8 mouse cellular contexts compared by ENCODE assay signal in genomic region chr11:103133456-103134185, GRCm38 (mm10). TPM values are rescaled to one million over a fixed set of nuclear protein-coding genes. Genes with fewer than 3 reads are reported as not detected.
DNase-seq lines count a peak whose midpoint lies in the region; ATAC-seq lines count a peak whose summit lies in the region.

No protein-coding gene starts in this region.

- peak; percentile 14; the same call in 1 of the 2 replicates for ATAC-seq in kidney, embryonic 16.5 days (ENCODE audit: low FRiP score, low TSS enrichment)
- peak; percentile 17; the same call in 1 of the 2 replicates for ATAC-seq in forebrain, embryonic 13.5 days
- 0 out of 2 replicates have a peak, but pooled peaks have one; percentile 2 for ATAC-seq in liver, embryonic 15.5 days (ENCODE audit: insufficient read depth)
- no peak for ATAC-seq in inflammation-experienced regulatory T-cells, adult 6 months

- WGBS in kidney, embryonic 16.5 days, result 54% methylated on average over 6 of the region's 6 CpGs
- WGBS in forebrain, embryonic 13.5 days, result 53% methylated on average over 6 of the region's 6 CpGs
- WGBS in liver, embryonic 15.5 days (ENCODE audit: insufficient replicate concordance), result 42% methylated on average over 6 of the region's 6 CpGs

- H3K27ac ChIP-seq in kidney, embryonic 16.5 days (ENCODE audit: low read length), result peak overlapping the region; percentile 81
- peak overlapping the region; percentile 65 for H3K27ac ChIP-seq in forebrain, embryonic 13.5 days
- H3K27ac ChIP-seq in liver, embryonic 15.5 days (replicated peaks), result peak overlapping the region; percentile 96

- peaks cover 24% of the 10 kb centered on the region for H3K4me1 ChIP-seq in kidney, embryonic 16.5 days (ENCODE audit: insufficient read depth, low read length)
- H3K4me1 ChIP-seq in forebrain, embryonic 13.5 days, result peaks cover 37% of the 10 kb centered on the region
- H3K4me1 ChIP-seq in liver, embryonic 15.5 days (replicated peaks), result peaks cover 61% of the 10 kb centered on the region

- H3K4me3 ChIP-seq in kidney, embryonic 16.5 days (ENCODE audit: low read length), result peak overlapping the region; percentile 88
- H3K4me3 ChIP-seq in forebrain, embryonic 13.5 days, result peak overlapping the region; percentile 28
- H3K4me3 ChIP-seq in liver, embryonic 15.5 days (replicated peaks), result peak overlapping the region; percentile 97

- H3K9me3 ChIP-seq in kidney, embryonic 16.5 days (ENCODE audit: low read length), result no peaks in the 10 kb centered on the region
- no peaks in the 10 kb centered on the region for H3K9me3 ChIP-seq in forebrain, embryonic 13.5 days (replicated peaks)
- H3K9me3 ChIP-seq in liver, embryonic 15.5 days (replicated peaks), result no peaks in the 10 kb centered on the region

- peaks cover 5% of the 10 kb centered on the region; the same call in 1 of the 2 replicates for H3K36me3 ChIP-seq in kidney, embryonic 16.5 days (ENCODE audit: insufficient read depth, low read length)
- peaks cover 7% of the 10 kb centered on the region for H3K36me3 ChIP-seq in forebrain, embryonic 13.5 days (ENCODE audit: poor library complexity, severe bottlenecking)
- H3K36me3 ChIP-seq in liver, embryonic 15.5 days (replicated peaks), result peaks cover 8% of the 10 kb centered on the region

- H3K27me3 ChIP-seq in kidney, embryonic 16.5 days (ENCODE audit: insufficient read depth, low read length), result no peaks in the 10 kb centered on the region
- H3K27me3 ChIP-seq in forebrain, embryonic 13.5 days, result no peaks in the 10 kb centered on the region
- no peaks in the 10 kb centered on the region for H3K27me3 ChIP-seq in liver, embryonic 15.5 days

- DNase-seq in kidney, adult 11 months, result no peak
- peak; percentile 24 for DNase-seq in MN1 (ENCODE audit: low spot score)
- DNase-seq in frontal cortex, postnatal 10 days (ENCODE audit: low spot score in 2 of 2), result no peak
- DNase-seq in kidney, adult 8-10 months, result no peak

- H3K4me2 ChIP-seq in kidney, embryonic 16.5 days (replicated peaks; ENCODE audit: low read depth, low read length), result peak overlapping the region; percentile 54
- H3K4me2 ChIP-seq in forebrain, embryonic 13.5 days, result peak overlapping the region; percentile 56
- H3K4me2 ChIP-seq in liver, embryonic 15.5 days, result peak overlapping the region; percentile 78

- peak overlapping the region; percentile 65 for H3K9ac ChIP-seq in kidney, embryonic 16.5 days (replicated peaks; ENCODE audit: low read length)
- peak overlapping the region; percentile 49 for H3K9ac ChIP-seq in forebrain, embryonic 13.5 days
- H3K9ac ChIP-seq in liver, embryonic 15.5 days, result peak overlapping the region; percentile 71

RNA-seq across cellular contexts. Expression of gene Hexim2, which starts 1.4 kb away (rescaled TPM):
- 11.3 and 11.8 TPM in 2 replicates for polyA plus RNA-seq in kidney, embryonic 16.5 days (2015; fragmentation: Nextera tagmentation; extraction: Ambion mirVana)
- 13.4 and 13.9 TPM in 2 replicates for polyA plus RNA-seq in forebrain, embryonic 13.5 days (2015; fragmentation: Nextera tagmentation; extraction: Ambion mirVana)
- polyA plus RNA-seq in liver, embryonic 15.5 days (2015; fragmentation: Nextera tagmentation; extraction: Ambion mirVana), result 4.2 and 4.7 TPM in 2 replicates
- polyA plus RNA-seq in inflammation-experienced regulatory T-cells, adult 6 months (2017; shearing (Covaris generic)), result 1 to 10 TPM in 2 of 3 experiments, under 1 TPM in 1; 0.44 to 2.1 (median 2.0) TPM

RNA-seq across cellular contexts. Expression of gene Hexim1, which starts 17.6 kb away (rescaled TPM):
- polyA plus RNA-seq in kidney, embryonic 16.5 days (2015; fragmentation: Nextera tagmentation; extraction: Ambion mirVana), result 5.5 and 6.6 TPM in 2 replicates
- 3.3 and 4.1 TPM in 2 replicates for polyA plus RNA-seq in forebrain, embryonic 13.5 days (2015; fragmentation: Nextera tagmentation; extraction: Ambion mirVana)
- polyA plus RNA-seq in liver, embryonic 15.5 days (2015; fragmentation: Nextera tagmentation; extraction: Ambion mirVana), result 1.8 and 1.9 TPM in 2 replicates
- polyA plus RNA-seq in inflammation-experienced regulatory T-cells, adult 6 months (2017; shearing (Covaris generic)), result 1 to 10 TPM; 3.0 to 3.7 (median 3.5) TPM

RNA-seq across cellular contexts. Expression of gene Acbd4, which starts 32.1 kb away (rescaled TPM):
- 28.7 and 29.9 TPM in 2 replicates for polyA plus RNA-seq in kidney, embryonic 16.5 days (2015; fragmentation: Nextera tagmentation; extraction: Ambion mirVana)
- 8.1 TPM in 2 replicates for polyA plus RNA-seq in forebrain, embryonic 13.5 days (2015; fragmentation: Nextera tagmentation; extraction: Ambion mirVana)
- 60.6 and 60.9 TPM in 2 replicates for polyA plus RNA-seq in liver, embryonic 15.5 days (2015; fragmentation: Nextera tagmentation; extraction: Ambion mirVana)
- 10 to 100 TPM; 21.5 to 28.5 (median 25.4) TPM for polyA plus RNA-seq in inflammation-experienced regulatory T-cells, adult 6 months (2017; shearing (Covaris generic))

RNA-seq across cellular contexts. Expression of gene Plcd3, which starts 32.2 kb away (rescaled TPM):
- polyA plus RNA-seq in kidney, embryonic 16.5 days (2015; fragmentation: Nextera tagmentation; extraction: Ambion mirVana), result 8.2 and 8.7 TPM in 2 replicates
- polyA plus RNA-seq in forebrain, embryonic 13.5 days (2015; fragmentation: Nextera tagmentation; extraction: Ambion mirVana), result 0.92 and 1.2 TPM in 2 replicates
- polyA plus RNA-seq in liver, embryonic 15.5 days (2015; fragmentation: Nextera tagmentation; extraction: Ambion mirVana), result 0.31 and 0.45 TPM in 2 replicates
- not detected for polyA plus RNA-seq in inflammation-experienced regulatory T-cells, adult 6 months (2017; shearing (Covaris generic))

RNA-seq across cellular contexts. Expression of gene Fmnl1, which starts 37.3 kb away (rescaled TPM):
- 2.4 and 3.4 TPM in 2 replicates for polyA plus RNA-seq in kidney, embryonic 16.5 days (2015; fragmentation: Nextera tagmentation; extraction: Ambion mirVana)
- polyA plus RNA-seq in forebrain, embryonic 13.5 days (2015; fragmentation: Nextera tagmentation; extraction: Ambion mirVana), result 0.76 and 0.92 TPM in 2 replicates
- 5.7 and 6.2 TPM in 2 replicates for polyA plus RNA-seq in liver, embryonic 15.5 days (2015; fragmentation: Nextera tagmentation; extraction: Ambion mirVana)
- 10 to 100 TPM; 52.9 to 64.4 (median 60.6) TPM for polyA plus RNA-seq in inflammation-experienced regulatory T-cells, adult 6 months (2017; shearing (Covaris generic))

Comparison
In these comparisons a context has a peak if more than half of its experiments do, and no peak if none do; other contexts are left out.
1. H3K4me3 ChIP-seq: peak in every context shown above with its lines; median percentile 97 in liver, embryonic 15.5 days; 88 in kidney, embryonic 16.5 days; 28 in forebrain, embryonic 13.5 days.